Mouse (Mus musculus): Measurements from ENCODE around the gene Aldh3a1. TPM values are rescaled to one million over a fixed set of nuclear protein-coding genes. Genes with fewer than 3 reads are reported as not detected.

Gene Aldh3a1
- polyA plus RNA-seq, 1 experiment from 2014 or later: not detected

DNA sequence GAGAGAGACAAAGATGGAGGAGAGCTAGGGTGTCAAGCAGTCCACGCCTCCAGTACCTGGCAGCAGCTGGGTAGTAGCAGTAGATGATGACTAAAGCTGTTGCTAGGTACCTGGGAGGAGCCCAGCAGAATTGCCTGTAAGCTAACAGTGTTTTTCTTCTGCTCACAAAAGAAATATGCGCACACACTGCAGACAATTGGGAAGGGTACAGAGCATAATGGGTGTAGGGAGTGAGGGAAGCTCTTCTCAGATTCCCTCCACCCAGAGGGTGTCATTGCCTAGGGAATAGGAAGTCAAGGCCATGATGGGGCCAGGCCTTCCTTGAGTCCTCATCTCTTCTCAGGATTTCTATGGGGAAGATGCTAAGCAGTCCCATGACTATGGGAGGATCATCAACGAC is 8.6 kb downstream of the Aldh3a1 start:
- DNase-seq (ENCODE audit: low read depth, low spot score): no peak
- in situ Hi-C loops (cut with MboI; ENCODE audit: low pct_unique_long_range_greater_than_20kb): no loop called here
- ChIA-PET POLR2A (interaction anchor here (0.7 kb wide), 1 partner anchor 486 kb away, joined by 3 read pairs; no protein-coding TSS in a partner anchor), CTCF (no interaction called here)
- no peak for ATAC-seq
- no peak for TF ChIP-seq CTCF (IDR thresholded peaks at IDR 0.05)
- H3K27me3 ChIP-seq: peaks cover 34% of the 10 kb centered on the region

DNA sequence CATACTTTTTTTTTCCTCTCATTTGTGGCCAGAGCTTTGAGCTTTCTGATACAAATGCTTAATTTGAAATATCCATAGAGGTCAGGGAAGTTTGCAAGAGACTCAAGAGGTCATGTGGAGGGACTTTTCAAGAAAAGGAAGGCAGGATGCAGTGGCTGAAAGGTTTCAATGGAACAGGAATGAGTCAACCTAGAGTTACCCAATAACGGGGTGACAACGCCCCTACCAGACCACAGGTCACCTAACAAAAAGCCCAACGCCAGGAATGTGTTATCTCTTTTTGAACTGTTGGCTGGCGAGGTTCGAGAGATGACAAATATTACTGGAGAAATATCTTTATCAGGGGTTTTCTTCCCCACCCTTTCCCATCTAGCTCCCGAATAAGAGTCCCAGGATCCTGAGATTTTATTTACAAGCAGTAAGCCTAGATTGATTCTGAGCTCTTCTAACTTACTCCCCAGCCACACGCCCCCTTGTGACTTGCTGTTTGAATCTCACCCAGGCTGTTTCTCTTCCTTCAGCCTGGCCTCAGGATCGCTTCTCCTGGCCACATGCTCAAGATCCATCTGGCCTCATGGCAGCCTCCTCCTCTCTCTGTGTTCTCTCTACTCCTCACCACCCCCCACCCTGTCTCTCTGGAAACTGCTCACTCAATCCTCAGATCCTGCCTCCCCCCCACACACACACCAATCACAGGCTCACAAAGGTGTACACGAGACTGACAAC is 13.0 kb downstream of the Aldh3a1 start:
- ATAC-seq (no peak), DNase-seq (ENCODE audit: low read depth, low spot score) (no peak)
- ChIA-PET CTCF (no interaction called here), POLR2A (no interaction called here)
- in situ Hi-C loops (cut with MboI; ENCODE audit: low pct_unique_long_range_greater_than_20kb): no loop called here
- TF ChIP-seq CTCF (IDR thresholded peaks at IDR 0.05): no peak
- peaks cover 16% of the 10 kb centered on the region for H3K27me3 ChIP-seq

DNA sequence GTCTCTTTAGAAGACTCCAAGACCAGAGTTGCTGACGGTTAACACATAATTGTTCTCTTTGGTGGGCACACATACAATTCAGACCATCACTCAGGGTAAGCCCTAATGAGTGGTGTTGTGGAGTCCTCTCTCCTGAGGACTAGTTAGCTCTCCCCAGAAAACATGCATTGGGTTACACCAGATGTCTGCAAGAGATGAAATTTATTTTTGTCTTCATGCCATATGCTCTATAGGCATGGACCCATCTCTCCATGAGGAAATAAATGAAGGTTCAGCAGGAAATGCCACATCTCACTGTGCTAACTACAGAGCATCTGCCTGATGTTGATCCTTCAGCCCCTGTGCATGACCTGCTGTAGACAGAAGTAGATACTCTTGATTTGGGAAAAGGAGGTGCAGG is 14.7 kb downstream of the Aldh3a1 start:
- in situ Hi-C loops (cut with MboI; ENCODE audit: low pct_unique_long_range_greater_than_20kb): no loop called here
- H3K27me3 ChIP-seq: peaks cover 16% of the 10 kb centered on the region
- no peak for ATAC-seq
- DNase-seq (ENCODE audit: low read depth, low spot score): no peak
- CTCF ChIA-PET: no interaction called here
- no peak for TF ChIP-seq CTCF (IDR thresholded peaks at IDR 0.05)
- POLR2A ChIA-PET: no interaction called here

DNA sequence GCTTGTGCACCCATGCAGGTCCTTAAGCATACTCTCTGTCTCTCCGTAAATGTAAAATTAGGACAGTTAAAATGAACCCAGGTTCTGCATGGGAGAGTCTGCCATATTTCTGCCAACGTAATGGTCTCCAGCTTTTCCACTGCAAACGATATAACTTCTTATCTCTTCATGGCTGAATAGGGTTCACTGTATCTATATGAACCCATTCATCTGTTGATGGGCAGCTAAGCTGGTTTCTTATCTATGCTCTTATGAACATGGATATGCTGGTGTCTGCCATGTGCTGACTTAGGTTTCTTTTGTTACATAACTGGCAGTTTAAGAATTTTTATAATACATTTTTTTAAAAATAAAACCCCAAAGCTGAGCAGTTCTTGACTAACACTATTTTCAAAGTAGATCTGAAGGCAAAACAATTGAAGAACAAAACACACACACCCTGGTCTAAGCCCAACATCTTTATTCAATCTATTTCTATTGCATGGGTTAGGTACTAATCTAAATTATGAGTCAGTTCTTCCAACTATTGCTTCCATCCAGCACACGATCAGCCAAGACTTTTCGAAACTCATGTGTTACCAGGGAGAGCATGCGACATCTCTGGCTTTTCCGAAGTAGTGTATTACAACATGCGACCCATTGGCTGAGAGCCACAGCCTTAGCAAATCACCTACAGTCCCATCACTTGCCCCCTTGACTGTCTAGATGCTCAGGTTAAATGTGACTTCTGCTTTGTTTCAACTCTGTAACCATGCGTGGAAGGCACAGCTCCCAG is 15.8 kb downstream of the Aldh3a1 start:
- ChIA-PET POLR2A (no interaction called here), CTCF (no interaction called here)
- ATAC-seq: no peak
- TF ChIP-seq CTCF (IDR thresholded peaks at IDR 0.05): no peak
- no peak for DNase-seq (ENCODE audit: low read depth, low spot score)
- in situ Hi-C loops (cut with MboI; ENCODE audit: low pct_unique_long_range_greater_than_20kb): no loop called here
- peaks cover 16% of the 10 kb centered on the region for H3K27me3 ChIP-seq

DNA sequence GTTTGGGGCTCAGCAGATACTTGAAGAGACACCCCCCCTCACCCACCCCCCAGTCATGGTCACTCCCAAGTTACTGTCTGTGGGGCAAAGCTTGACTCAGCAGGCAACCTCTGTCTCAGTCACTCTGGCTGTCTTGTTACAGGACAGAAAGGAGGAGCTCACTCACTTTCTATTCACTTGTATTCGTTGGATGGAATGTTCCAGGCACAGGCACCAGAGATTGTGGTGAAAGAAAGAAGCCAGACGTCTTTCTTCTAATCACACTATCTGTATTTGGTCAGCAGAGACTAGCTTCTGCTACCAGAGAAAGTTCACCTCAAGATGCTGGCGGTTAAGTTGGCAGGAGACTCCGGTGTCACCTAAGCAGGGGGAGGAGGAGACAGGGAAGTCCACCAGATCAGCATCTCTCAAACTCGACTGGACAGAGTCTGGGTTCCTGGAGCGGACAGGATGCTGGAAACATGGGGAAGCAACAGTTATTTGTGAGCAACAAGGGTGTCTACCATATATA is 17.0 kb downstream of the Aldh3a1 start:
- in situ Hi-C loops (cut with MboI; ENCODE audit: low pct_unique_long_range_greater_than_20kb): no loop called here
- H3K27me3 ChIP-seq: peaks cover 10% of the 10 kb centered on the region
- DNase-seq (ENCODE audit: low read depth, low spot score): no peak
- ChIA-PET POLR2A (interaction anchor here (0.6 kb wide), 1 partner anchor 934 kb away, joined by 3 read pairs; no protein-coding TSS in a partner anchor), CTCF (no interaction called here)
- ATAC-seq: no peak
- no peak for TF ChIP-seq CTCF (IDR thresholded peaks at IDR 0.05)

DNA sequence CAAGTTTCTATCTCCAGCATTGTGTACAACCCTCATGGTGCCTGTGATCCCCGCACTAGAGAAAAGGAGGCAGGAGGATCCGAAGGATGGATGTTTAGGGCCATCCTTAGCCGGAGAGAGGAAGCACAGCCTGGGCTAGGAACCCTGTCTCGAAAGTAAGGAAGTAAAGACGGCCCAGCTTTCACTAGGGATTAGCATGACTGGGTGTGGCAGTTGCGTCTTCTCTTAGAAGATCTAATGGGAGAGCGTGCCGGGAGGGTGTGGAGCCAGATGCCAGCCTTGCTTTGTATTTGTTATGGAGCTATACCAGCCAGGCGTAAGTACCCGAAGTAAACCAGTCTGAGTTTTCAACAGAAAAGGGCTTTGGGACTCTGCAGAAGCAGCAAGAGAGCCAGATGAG is 17.6 kb downstream of the Aldh3a1 start:
- in situ Hi-C loops (cut with MboI; ENCODE audit: low pct_unique_long_range_greater_than_20kb): no loop called here
- ChIA-PET CTCF (no interaction called here), POLR2A (no interaction called here)
- no peak for TF ChIP-seq CTCF (IDR thresholded peaks at IDR 0.05)
- DNase-seq (ENCODE audit: low read depth, low spot score) (no peak), ATAC-seq (no peak)
- peaks cover 6% of the 10 kb centered on the region for H3K27me3 ChIP-seq

DNA sequence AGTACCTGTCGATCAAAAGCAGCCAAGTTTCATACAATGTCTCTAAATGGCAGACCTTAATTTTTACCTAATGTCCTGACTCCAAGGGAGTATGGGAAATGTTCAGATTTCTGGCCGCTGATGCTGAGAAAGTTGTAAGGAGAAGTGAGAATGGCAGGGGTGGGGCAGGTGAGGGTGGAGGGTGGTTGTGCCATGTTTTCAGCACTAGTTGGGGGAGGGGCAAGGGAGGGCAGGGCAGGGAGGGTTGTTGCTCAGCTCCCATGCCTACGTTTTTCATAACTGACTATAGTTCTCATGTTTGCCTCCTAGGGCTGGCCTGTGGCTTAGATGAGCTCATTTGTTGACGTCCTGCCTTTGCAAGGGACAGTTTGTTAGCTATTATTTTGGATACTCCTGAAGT is 18.2 kb downstream of the Aldh3a1 start:
- ChIA-PET CTCF (no interaction called here), POLR2A (no interaction called here)
- ATAC-seq (no peak), DNase-seq (ENCODE audit: low read depth, low spot score) (no peak)
- peaks cover 6% of the 10 kb centered on the region for H3K27me3 ChIP-seq
- in situ Hi-C loops (cut with MboI; ENCODE audit: low pct_unique_long_range_greater_than_20kb): no loop called here
- TF ChIP-seq CTCF (IDR thresholded peaks at IDR 0.05): no peak

DNA sequence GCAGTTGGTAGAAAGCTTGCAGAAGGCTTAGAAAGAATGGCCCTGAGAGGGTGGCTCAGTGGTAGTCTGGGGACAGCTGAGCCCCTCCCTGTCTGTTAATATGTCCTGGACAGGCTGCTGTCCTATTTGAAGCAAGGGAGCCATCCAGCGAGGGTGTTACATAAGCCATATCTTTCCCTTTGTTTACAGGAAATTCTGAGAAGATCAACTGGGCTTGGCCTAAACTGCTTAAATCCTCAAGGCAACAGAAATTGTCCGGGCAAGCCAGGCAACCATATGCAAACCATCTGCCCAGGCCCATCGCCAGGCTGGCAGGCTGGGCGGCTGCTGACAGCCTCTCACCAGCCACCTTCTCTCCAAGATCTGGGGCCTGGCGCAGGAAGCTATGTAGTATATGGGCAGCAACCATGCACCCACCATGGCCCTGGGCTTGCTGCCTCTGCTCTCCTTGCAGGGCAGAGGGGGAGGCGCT is 18.6 kb downstream of the Aldh3a1 start:
- peaks cover 6% of the 10 kb centered on the region for H3K27me3 ChIP-seq
- CTCF ChIA-PET: no interaction called here
- ATAC-seq (no peak), DNase-seq (ENCODE audit: low read depth, low spot score) (no peak)
- POLR2A ChIA-PET: no interaction called here
- in situ Hi-C loops (cut with MboI; ENCODE audit: low pct_unique_long_range_greater_than_20kb): no loop called here
- TF ChIP-seq CTCF (IDR thresholded peaks at IDR 0.05): no peak

DNA sequence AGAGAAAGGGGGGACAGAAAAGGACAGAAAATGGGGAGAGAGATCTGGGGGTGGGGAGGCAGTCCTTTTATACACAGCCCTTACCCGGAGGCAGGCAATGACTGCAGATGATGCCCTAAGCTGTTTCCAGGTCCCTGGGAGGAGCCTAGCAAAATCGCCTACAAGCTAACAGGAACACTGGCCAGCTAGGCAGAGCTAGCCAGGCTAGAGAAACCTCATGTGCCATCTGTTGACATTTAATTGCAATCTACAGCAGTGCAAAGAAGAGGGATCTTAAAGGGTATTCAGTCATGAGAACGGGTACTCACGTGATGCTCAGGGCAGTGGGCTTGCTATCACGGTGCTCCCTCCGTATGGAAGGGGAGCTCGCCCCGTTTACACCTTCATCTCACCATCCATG is 20.5 kb downstream of the Aldh3a1 start:
- TF ChIP-seq CTCF (IDR thresholded peaks at IDR 0.05): no peak

DNA sequence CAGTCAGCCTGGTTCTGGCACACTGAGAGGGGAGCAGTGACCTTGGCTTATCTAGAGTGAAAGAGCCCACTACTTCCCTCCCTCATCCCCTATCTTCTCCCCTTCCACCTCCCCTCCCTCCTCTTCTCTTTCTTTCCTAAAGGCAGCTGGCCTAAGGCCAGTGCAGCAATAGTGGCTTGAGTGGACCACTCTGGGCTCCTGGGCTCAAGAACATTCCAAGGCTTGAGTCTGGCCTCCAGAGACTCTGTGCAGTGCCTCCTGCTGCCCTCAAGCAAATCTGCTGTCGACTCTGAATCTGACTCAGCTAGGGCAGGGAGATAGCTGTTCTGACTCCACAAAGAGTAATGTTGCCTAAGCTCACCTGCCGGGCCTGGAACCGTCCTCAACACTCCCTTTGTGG is 21.1 kb downstream of the Aldh3a1 start:
- POLR2A ChIA-PET: no interaction called here
- in situ Hi-C loops (cut with MboI; ENCODE audit: low pct_unique_long_range_greater_than_20kb): no loop called here
- no peak for TF ChIP-seq CTCF (IDR thresholded peaks at IDR 0.05)
- ATAC-seq (no peak), DNase-seq (ENCODE audit: low read depth, low spot score) (no peak)
- CTCF ChIA-PET: interaction anchor here (0.7 kb wide), 1 partner anchor 37 kb away, joined by 3 read pairs; no protein-coding TSS in a partner anchor
- peaks cover 3% of the 10 kb centered on the region for H3K27me3 ChIP-seq

More for the DNA sequence above, 20.5 kb downstream of the Aldh3a1 start:
- in situ Hi-C loops (cut with MboI; ENCODE audit: low pct_unique_long_range_greater_than_20kb): no loop called here
- CTCF ChIA-PET: interaction anchor here (0.7 kb wide), 1 partner anchor 37 kb away, joined by 3 read pairs; no protein-coding TSS in a partner anchor
- POLR2A ChIA-PET: no interaction called here
- ATAC-seq (no peak), DNase-seq (ENCODE audit: low read depth, low spot score) (no peak)
- H3K27me3 ChIP-seq: peaks cover 6% of the 10 kb centered on the region

DNA sequence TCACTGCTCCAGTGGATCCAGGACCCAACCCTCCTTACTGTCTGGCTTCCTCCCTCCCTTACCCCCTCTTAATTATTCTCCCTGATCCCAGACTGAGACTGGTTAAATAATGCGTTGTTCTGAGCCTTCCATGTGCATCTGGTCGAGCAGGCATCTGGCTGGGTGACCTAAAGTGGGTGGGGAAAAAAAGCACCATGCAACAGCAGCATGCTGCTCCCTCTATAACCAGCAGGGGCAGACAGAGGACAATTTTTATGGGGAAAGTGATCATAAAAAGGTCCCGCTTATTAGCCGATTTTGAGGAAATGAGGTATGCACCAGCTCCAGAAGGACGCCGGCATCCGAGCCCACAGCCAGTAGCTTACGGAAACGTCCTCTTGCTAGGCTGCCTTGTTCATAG is 24.0 kb downstream of the Aldh3a1 start:
- CTCF ChIA-PET: interaction anchor here (0.6 to 1.3 kb wide), 5 partner anchors 10 to 158 kb away, joined by 3 to 7 read pairs (median 4); no protein-coding TSS in a partner anchor
- TF ChIP-seq CTCF (IDR thresholded peaks at IDR 0.05): peak; percentile 91
- in situ Hi-C loops (cut with MboI; ENCODE audit: low pct_unique_long_range_greater_than_20kb): loop anchor here (10.0 kb wide), 1 partner anchor 127 kb away; no protein-coding TSS in a partner anchor
- no peaks in the 10 kb centered on the region for H3K27me3 ChIP-seq
- POLR2A ChIA-PET: interaction anchor here (0.6 kb wide), 1 partner anchor 14 kb away, joined by 3 read pairs; no protein-coding TSS in a partner anchor
- DNase-seq (ENCODE audit: low read depth, low spot score) (peak; percentile 28), ATAC-seq (no peak)

Measured in Patski (cell line).